Mouse (Mus musculus) natural killer cell, adult 2 months (primary cell): ENCODE results near the gene Pnmal1.
A peak's percentile ranks its signal among the peaks of the same experiment; 100 is the strongest.

Experiments
- DNase-seq, 2 experiments: peaks; one replicate each; pipeline ENCODE4 v3.0.0; 2022; ENCODE audit warnings: low spot score in 2 of 2

Gene Pnmal1

DNA sequence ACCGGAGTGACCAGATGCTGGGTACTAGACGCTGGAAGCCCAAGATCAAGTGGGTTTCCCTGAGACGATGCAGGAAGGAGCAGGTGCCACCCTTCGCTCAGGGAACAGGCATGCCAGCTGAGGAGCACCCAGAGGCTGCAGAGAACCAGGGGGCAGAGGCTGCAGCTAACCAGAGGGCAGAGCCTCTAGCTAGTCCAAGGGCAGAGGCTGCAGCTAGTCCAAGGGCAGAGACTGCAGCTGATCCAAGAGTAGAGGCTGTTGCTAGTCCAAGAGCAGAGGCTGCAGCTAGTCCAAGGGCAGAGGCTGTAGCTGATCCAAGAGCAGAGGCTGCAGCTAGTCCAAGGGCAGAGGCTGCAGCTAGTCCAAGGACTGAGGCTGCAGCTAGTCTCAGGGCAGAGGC is 35.9 kb downstream of the Pnmal1 start:
- DNase-seq = no peak

DNA sequence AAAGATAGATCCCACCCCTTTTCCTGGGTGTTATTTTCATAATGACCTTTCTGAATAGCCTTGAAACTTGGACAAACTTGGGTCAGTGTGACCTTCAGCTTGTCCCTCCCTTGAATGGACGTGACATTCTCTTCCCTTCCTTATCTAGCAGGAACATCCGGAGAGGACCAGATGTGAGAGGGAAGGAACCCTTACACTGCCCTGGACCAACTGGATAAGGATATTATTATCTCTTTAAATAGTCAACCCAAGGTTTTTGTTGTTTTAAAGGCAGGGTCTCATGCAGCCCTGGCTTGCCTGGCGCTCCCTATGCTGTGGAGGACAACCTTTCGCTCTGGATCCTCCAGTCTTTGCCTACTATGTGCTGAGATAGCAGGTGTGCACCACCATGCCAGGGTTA is 39.8 kb downstream of the Pnmal1 start:
- DNase-seq = no peak

DNA sequence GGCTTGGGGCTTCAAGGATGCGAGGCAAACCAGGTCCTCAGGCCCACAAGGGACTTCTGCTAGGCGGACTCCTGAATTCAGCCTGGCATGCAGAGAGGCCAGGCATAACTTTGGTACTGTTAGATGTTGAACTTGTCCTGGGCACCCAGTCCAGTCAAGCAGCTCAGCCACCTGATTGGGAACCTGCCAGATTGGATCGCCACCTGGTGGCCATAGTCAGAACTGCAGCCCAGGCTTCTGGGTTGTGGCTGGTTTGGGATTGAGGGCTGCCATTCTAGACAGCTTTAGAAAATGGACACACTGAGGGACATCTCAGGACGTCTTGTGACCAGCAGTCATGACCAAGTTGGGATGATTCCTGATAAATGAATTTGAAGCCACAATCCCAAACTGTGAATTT is 40.2 kb downstream of the Pnmal1 start:
- DNase-seq = peak; percentile 72 to 80

DNA sequence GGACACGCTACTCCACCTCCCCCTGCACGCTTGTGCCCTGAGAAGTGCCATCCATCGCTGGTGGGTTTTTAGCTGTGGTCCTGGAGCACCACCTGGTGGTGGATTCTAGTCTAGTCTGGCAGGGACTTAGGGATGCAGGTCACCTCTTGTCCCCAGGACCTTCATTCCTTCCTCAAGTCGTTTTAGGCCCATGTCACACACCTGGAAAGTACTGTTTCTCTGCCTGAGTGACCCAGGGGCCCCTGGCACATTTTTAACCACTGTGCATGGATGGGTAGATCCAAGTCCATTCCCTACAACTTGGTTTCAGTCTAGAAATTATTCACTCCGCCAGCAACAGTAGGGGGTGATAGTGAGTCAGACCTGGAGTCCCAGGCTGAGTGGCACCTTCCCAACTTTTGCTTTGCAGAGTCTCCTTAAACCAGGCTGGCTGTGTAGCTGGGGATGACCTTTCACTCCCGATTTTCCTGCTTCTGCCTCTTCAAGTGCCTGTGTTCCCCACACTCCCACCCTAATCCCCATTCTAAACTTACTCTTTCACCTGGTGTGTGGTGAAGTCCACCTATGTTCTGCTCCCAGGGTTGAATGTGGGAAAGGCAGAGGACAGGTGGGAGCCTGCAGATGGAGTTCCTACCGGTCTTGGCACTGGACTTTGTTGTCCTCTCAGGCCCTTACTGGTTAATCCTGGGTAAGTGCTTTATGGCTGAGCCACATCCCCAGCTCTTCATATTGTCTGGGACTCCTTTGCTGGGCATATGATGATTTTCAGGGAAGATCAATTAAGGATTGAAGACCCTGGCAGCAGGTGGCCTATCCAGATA is 43.1 kb downstream of the Pnmal1 start:
- DNase-seq = peak; percentile 50 to 76

DNA sequence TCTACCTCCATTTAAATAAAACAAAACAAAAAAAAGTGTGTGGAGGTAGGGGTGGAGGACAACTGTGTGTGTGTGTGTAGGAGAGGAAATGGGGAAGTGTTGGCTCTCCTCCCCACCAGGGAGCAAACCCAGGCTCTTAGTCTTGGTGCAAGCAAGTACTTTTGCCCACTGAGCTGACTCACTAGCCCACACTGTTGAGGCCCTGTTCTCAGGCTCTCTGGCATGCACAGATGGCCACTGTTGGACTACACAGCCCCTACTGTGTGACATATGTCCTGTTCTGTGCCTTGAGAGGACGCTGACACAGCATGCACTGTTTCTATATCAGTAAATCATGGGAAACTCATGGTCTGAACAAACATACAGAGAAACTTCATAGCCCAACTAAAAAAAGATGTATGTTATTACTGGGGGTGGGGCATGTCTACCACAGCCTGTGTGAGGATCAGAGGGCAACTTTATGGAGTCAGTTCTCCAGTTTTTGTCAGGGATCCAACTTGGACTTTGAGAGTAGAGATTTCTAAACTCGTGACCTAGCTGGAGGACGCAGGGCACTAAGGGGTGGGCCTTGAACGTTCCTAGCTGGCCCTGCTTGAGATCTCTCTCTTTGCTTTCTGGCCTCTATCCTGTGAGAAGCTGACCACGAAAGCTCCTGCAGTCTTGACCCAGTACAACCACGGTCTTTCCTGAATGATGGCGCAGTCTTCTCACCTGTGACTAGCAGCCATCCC is 43.9 kb downstream of the Pnmal1 start:
- DNase-seq = no peak

DNA sequence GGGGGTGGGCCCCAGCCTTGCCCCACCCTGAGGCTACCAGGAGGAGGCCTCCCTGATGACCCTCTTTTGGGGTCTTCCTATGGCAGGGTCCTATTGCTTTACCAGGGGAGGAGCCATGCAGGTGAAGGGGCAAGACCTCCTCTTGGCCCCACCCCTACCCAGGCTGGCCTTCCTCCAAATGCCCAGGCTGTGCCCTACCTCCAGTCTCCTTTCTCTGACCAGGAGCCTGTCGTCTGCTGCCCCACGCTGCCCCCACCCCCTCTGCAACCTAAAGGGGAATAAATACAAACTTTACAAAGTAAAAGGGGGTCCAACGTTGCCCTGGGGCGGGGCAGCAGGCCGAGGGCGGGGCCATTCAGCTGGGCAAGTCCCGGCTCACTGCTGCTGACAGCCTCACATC is 45.2 kb downstream of the Pnmal1 start:
- no peak for DNase-seq

DNA sequence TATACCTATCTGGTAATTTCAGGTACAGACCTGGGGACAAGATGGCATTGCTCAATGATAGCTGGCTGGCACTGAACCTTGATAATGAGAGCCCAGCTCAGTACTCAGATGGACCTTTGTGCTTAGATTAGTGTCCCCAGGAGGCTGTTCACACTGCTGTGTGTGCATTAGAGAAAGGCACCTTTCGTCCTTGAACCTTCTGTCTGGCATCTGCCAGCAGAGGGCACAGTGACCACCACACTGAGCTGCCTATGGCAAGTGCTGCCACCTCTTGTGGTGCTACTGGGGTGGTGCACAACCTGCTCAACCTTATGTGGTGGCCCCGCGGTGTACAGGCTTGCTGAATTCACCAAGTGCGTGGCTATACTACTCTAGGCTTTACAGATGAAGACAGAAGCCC is 47.8 kb downstream of the Pnmal1 start:
- DNase-seq = no peak

DNA sequence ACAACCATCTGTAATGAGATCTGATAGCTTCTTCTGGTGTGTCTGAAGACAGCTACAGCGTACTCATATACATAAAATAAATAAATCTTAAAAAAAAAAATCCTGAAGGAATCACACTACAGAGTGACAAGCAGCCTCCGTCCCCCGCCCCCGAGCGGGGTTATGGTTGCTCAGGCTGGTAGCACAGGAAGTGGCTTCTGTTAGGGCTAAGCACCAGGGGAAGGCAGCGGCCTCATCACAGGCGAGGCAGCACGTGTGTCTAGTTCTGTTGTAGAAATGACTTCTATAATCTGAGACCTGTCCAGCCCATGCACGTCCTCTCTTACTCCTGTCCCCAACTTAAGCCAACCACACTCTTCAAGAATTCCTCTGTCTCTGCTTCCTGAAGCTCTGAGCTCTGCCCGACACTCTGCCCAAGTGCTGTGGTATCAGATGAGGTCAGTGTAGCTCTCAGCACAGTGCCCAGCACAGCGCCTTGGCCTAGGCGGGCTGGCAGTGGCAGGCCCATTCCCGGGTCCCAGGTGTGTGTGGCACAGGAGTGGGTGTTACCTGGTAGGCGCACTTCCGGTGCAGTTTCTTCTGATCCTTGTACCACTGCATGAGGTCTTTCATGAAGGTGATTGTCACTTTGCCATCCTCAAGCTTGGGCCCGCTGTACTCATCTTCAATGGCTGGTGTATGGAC is 50.0 kb downstream of the Pnmal1 start:
- peak in 1 of 2 experiments; percentile 28 for DNase-seq

DNA sequence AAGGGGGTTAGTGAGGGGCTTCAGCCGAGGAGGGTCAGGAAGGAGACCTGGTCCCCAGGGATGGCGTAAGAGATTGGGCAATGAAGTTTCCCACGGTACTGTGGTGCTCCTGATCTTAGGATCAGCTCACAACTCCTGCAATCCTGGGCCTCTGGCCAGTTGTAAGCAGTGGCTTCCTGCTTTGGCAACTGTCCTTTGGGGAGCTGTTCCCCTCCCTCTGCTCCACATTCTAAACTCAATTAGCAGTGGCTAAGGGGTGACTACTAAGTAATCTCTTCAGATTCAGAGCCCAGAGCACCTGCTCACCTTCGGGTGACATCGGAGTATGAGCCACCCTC is 50.5 kb downstream of the Pnmal1 start:
- no peak for DNase-seq

DNA sequence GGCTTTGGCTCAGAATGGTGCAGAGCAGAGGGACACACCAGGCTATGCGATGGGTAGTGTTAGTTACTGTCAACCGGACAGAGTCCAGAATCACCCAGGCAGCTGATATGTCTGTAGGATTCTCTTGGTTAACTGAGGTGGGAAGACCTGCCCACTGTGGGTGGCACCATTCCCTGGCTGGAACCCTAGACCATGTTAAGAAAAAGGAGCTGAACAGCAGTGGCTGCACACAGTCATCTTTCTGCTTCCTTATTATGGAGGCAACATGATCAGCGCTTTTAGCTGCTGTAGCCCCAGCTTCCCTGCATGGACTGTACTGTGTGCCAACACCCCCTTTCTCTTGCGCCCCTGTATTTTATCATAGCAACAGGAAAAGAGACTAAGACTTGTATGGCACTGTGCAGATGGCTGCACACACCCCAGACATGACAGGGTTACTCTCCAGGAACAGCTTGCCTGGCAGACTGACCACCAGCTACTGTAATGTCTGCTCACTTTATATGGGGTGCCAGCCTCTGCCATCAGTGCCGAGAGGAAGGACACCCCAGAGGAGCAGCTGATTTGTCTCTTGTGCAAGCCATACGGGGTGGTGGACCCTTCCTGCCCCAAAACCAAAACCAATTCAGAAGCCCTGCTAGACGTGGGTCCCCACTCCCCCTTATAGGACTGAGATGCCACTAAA is 52.6 kb downstream of the Pnmal1 start:
- DNase-seq = no peak
